Mouse (Mus musculus) olfactory bulb, adult 2 months (tissue): Measurements from ENCODE around the gene Casc3.

Experiments
- CTCF ChIP-seq: fragments of 200-500 bp; IDR thresholded peaks from 2 replicates; pipeline ENCODE4 v1.5.1; 2012; ENCODE audit warnings: low read depth, mild to moderate bottlenecking, low read length, moderate library complexity; ENCODE audit not compliant: insufficient read depth
- POLR2A ChIP-seq: fragments of 200-500 bp; IDR thresholded peaks from 2 replicates; pipeline ENCODE4 v1.6.1; 2012; ENCODE audit warnings: mild to moderate bottlenecking, low read depth, low read length, moderate library complexity; ENCODE audit not compliant: insufficient read depth

DNA sequence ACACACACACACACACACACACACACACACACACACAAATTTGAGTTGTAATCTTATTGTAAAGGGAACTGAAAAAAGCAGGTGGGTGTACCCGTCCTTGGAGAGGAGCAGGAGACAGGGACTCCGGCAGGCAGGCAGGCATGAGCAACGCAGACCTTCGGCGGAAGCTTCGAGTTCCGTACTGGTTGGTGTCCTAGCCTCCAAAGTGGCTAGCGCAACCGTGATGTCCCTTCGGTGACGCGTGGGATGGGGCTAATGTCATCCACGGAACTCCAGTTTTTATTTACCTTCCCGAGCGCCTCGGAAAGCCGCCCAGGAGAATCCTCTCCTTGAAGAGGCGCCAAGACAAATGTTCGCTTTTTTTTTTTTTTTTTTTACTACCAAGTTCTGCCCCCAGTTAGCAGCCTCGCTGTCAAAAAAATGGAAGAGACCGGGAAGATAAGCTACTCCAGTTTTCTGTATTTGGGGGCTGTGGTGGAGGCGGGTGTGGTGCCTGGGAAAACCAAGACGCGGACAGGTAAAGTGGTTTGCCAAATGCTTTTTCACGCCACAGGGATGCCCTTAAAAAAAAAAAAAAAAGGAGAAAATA, 15.4 kb upstream of the Casc3 start:
- TF ChIP-seq POLR2A: no peak
- TF ChIP-seq CTCF: no peak
